Mouse (Mus musculus): ENCODE measurements around the gene Tbcd.

Gene Tbcd

DNA sequence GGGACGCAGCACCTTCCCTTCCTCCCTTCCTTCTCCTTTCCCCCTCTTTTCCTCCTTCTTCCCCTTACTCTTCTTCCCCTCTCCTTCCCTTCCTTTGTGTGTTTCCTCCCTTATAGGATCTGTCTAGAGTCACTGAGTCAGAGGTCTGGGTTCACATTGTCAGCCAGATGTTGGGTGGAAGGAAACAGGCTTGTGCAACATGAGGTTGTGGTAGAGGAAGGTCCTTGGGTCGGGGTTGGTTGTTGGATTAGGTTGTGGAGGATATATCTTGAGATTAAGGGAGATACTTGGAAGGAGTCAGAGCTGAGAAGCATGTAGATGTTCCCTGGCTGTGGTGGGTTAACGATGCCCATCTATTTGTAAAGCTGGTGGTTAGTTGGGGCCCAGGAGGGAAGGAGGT is 23.1 kb downstream of the Tbcd start:
- in situ Hi-C loops (cut with MboI; ENCODE audit: unreplicated experiment in 2 of 2): loop anchor here (5.0 to 10.0 kb wide), 5 partner anchors 180 to 332 kb away; no protein-coding TSS in a partner anchor

DNA sequence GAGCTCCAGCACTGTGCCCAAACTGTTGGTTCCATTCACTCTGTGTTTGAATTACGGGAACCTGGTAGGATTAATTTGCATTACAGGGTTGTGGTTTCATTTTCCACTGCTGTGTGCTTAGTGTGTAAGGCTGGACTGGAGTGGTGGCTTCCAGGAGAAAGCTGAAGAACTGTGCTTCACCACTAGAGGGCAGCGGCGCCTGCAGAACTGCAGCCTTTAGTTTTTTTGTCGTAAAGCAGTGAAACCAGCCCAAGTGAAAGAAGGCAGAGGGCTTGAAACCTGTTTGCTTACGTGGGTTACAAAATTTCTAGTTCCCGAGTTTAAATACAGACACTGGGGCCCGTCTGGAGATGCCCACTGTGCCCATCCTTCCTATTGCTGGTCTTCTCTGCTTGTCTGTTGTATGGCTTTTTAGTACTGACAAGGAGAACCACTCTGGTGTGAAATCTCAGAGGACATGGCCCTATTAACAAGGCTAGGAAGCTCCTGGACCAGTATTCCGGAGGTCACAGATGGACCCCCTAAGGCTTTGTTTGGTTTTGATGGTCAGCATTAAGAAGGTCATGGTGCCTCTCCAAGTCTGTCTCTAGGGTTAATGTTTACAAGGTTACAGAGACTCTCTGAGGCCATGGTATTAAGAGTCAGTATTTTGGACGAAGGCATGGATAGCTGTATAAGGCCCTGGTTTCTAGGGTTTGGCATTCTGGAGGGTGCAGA is 24.1 kb downstream of the Tbcd start:
- in situ Hi-C loops (cut with MboI; ENCODE audit: unreplicated experiment in 2 of 2): loop anchor here (5.0 to 10.0 kb wide), 3 partner anchors 179 to 271 kb away; no protein-coding TSS in a partner anchor

DNA sequence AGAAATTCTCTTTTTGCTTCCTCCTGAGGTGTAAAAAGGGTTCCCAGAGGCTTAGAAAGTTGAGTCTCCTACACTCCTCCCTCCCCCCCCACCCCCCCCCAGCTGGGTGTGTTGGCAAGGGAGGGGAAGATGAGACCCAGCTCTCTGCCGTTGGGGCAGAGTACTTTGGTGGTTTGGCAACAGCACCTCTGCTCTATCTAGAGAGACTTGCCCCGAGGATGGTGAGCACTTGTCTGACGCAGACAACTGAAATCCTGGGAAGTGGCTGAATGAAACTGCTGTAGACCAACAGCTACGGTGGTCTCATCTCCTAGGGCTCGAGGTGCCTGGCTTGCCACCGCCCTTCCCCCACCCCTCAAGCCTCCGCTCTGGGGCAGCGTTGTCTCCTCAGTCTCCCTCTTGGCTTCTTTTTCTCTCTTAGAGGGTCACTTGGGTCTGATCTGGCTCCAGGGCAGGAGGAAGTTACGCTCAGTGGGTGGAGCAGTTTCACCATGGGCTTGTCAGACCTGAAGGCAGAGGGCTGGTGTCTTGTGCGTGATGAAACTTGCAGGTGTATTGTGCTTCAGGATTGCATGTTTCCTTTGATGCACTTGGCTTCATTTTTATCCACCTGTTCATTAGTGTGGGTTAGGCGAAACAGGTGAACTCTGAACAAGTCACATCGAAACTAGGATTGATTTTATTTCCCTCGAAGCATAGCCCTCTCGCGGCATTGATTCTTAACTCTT is 27.9 kb downstream of the Tbcd start:
- in situ Hi-C loops (cut with MboI; ENCODE audit: unreplicated experiment in 2 of 2): loop anchor here (5.0 to 10.0 kb wide), 3 partner anchors 175 to 268 kb away; no protein-coding TSS in a partner anchor

DNA sequence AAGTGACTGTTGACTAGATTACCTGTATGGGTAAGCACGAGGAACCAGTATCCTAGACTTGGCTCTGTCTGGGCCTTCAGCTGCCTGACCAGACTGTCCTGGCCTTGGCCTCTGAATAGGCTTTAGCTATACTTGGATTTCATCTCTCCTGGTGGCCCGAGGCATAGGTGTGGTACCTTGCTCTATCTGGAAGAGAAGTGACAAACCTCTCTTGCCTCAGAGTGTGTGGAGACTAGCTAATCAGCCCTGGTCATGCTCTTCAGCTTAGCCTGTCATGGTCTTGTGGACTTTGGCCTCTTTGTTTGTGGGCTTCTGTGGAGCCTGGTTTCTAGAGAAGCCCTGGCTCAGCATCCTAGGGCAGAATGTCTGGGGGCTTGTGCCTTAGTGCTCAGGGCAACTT is 29.4 kb downstream of the Tbcd start:
- in situ Hi-C loops (cut with MboI; ENCODE audit: unreplicated experiment in 2 of 2): no loop called here

DNA sequence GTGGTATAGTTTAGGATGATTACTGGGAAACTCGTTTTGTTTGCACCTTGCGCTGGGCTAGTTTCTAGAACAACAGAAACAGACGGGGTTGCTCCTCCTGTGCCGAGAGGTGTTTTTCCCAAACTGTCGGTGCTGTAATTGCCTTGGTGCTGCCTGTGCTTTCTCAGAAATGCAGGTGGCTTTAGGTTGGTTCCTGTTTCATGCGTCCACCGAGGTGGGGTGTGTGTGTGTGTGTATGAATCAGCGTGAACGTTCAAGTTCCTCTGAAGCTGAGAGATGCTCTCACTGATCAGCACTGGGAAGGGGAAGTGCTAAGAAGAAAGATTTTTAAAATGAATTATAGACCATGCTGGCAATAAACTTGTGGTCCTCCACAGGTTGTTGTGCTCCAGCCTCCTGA is 34.1 kb downstream of the Tbcd start:
- in situ Hi-C loops (cut with MboI; ENCODE audit: unreplicated experiment in 2 of 2): no loop called here

DNA sequence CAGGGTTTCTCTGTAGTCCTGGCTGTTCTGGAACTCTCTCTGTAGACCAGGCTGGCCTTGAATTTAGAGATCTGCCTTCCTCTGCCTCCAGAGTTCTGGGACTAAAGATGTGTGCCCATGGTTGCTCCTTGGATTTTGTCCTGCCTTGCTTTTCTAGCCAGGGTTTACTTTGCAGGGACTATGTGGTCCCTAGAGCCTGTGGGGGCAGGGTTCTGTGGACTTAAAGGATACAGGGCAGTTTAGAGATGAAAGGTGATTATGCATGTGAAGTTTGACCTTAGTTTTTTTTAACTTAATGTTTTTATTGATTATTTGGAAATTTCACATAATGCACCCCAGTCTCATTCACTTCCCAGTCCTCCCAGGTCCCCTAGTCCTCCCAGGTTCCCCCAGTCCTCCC is 38.9 kb downstream of the Tbcd start:
- in situ Hi-C loops (cut with MboI; ENCODE audit: unreplicated experiment in 2 of 2): no loop called here

DNA sequence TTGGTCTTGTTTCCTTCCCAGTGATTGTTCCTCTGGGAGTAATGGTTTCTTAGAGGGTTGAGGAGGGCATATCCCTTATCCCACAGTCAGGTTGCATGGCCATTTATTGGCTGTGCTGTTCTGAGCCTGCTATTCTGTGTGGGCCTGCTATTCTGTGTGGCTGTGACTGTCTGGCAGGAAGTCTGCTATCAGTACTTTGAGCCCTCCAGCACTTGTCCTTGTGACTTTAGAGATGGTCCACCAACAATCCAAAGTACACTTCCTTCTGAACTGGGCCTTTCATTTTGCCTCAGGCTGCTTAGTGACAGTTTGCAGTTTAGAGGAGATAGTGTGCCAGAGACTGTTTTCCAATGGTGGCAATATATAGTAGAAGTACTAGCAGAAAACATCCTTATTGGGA is 48.8 kb downstream of the Tbcd start:
- in situ Hi-C loops (cut with MboI; ENCODE audit: unreplicated experiment in 2 of 2): no loop called here

DNA sequence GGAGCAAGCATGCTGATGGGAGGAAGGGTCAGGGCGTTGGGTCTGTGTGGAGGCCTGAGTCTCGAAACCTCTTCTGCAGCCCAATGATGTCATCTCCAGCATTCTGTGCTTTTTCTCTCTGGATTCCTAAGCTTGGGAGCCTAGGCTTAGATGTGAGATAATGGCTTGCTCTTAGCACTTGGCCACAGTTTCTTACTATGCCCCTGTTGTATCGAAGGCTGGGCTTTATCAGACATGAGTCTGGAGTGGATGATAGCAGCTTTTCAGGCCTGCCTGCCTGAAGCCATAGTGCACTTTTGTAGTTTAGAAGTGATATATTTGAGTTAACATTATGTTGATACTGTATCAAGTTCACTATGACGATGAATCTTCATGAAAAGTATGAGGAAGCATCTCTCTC is 49.8 kb downstream of the Tbcd start:
- in situ Hi-C loops (cut with MboI; ENCODE audit: unreplicated experiment in 2 of 2): no loop called here

DNA sequence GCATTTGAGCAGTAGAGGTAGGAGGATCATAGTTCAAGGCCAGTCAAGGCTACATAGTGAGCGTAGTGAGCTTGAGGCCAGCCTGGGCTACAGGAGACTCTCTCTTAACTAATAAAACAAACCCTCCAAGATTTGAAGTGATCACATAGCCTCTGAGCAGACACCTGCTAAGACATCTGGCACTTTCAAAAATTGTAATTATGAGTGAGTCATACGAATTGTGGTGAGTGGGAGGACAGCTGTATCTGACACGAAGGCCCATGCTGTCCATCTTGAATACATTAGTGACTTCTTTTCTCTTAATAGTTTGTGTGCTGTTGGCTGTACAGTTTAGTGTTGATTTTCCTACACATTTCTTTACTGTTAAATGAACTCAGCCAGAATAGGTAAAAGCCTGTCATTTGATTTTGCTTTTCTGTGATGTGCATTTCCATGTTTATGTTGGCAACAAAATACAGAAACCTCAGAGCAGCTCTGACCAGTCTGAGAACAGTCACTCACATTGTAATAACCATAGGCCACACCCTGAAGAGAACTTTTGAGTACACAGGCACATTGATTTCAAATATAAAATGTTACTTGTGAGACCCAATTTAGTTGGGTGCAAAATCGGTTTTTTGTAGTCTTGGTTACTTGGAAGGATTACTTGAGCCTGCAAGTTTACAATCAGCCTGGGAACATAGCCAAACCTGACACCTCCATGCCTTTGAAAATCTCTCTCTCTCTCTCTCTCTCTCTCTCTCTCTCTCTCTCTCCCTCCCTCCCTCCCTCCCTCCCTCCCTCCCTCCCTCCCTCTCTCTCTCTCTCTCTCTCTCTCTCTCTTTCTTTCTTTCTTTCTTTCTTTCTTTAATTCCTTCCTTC is 50.5 kb downstream of the Tbcd start:
- in situ Hi-C loops (cut with MboI; ENCODE audit: unreplicated experiment in 2 of 2): no loop called here

DNA sequence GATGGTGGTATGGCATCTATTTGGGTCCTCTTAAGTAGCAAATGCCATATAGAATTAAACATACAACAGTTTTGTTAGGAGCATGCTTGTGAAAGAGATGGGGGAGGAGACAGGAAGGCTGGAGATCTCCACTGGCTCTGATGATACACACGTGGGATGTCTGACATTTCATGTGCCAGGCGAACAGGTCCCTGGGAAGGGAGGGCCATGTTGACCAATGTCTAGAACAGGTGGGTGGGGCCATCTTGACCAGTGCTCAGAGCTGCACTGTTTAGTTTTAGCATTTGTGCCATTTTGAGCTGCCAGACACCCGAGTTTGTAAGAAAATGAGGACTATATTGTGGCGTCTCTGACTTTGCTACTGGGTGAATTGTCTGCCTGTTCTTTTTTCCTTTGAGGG is 56.7 kb downstream of the Tbcd start:
- in situ Hi-C loops (cut with MboI; ENCODE audit: unreplicated experiment in 2 of 2): no loop called here

DNA sequence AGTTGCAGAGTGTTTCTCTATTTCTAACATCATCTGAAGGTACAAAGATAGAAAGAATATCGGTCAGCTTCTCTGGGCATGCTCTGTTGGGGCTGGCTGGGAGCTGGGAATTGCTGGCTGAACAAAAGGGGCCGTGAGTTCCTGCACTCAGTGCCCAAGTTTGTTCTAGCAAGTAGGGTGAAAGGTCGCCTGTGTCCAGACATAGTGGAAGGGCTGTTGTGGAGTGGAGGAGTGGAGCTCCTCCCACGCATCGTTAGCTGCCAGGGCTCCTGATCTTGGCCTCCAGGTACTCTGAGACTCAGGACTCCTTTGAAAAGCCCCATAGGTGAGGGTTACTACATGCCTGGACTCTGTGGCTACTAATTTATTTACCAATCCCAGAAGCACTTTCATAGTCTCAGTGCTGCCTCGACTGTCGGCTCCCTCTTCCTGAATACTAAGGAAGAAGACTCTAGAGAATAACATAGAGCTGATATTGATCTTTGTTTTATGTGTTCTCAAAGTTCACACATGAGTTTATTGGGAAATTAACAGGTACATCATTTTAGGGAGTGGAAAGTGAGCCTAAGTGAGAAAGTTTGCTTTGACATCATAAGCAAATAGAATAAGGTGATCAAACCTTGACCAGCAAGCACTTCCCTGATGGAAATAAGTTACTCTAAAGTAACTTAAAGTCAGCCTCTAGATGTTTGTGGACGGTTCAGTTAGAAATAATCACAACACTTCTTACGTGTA is 58.9 kb downstream of the Tbcd start:
- in situ Hi-C loops (cut with MboI; ENCODE audit: unreplicated experiment in 2 of 2): no loop called here

DNA sequence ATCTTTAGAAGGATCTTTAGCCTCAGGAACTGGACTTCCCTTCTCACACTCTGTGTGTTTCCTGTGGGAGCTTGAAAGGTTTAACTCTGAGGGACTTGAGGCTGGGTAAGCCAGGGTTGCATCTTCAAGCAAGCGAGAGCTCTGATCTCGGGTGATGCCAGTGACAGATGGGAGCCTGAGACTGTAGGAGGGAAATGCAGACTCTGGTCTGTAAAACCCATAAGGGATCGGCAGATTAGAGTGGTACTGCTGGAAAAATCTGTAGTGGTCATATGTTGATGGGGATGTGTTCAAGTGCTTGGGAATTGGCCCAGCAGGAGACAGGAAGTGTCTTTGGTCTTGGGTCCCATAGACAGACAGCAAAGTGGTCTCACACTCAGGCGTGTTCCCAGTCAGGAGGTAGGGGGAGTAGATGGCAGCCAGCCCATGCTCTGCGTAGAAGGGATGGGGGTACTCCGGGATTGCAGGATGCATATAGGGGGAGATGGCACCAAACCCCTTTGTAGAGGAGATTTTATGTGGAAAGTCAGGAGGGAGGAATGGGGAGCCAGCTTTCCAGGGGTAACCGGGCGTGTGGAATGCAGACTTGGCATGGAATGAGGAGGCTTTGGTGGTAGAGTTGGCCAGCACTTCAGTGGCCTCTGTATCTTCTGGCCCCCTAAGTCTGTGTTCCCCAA is 61.3 kb downstream of the Tbcd start:
- in situ Hi-C loops (cut with MboI; ENCODE audit: unreplicated experiment in 2 of 2): no loop called here

DNA sequence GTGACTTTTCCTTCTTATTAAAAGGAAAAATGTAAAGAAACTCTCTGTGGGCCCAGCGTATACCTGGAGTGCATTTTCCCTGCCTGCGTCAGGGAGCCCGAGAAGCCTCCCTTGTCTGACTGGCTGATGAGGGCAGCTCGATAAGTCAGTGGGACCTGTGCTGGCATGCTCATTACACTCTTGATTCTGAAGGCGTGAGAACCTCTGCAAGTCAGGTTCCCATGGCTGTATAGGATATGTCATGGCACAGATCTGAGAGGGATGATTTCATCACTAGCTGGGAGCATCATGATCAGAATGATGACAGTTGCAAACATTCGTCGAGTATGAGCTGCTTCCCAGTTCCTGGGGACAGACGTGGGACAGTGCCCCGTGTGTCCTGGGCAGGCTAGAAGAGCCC is 64.2 kb downstream of the Tbcd start:
- in situ Hi-C loops (cut with MboI; ENCODE audit: unreplicated experiment in 2 of 2): no loop called here

DNA sequence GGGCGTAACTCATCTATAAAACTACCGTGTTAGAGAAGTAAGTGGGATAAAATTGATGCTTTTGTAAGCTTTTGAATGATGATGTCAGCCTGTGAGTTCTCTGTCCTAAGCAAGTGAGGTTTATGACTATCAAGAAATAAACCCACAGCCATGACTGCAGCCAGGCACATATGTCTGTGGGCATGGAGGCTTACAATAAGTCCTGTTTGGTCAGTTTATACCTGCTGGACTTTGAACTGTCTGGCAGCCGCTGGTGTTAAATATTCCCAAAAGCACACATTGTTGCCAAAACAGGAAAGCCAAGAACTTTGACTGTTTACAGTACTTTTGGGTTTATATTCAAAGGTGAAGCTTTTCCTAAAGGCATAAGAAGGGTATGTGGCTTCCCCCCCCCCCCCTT is 65.2 kb downstream of the Tbcd start:
- in situ Hi-C loops (cut with MboI; ENCODE audit: unreplicated experiment in 2 of 2): no loop called here

DNA sequence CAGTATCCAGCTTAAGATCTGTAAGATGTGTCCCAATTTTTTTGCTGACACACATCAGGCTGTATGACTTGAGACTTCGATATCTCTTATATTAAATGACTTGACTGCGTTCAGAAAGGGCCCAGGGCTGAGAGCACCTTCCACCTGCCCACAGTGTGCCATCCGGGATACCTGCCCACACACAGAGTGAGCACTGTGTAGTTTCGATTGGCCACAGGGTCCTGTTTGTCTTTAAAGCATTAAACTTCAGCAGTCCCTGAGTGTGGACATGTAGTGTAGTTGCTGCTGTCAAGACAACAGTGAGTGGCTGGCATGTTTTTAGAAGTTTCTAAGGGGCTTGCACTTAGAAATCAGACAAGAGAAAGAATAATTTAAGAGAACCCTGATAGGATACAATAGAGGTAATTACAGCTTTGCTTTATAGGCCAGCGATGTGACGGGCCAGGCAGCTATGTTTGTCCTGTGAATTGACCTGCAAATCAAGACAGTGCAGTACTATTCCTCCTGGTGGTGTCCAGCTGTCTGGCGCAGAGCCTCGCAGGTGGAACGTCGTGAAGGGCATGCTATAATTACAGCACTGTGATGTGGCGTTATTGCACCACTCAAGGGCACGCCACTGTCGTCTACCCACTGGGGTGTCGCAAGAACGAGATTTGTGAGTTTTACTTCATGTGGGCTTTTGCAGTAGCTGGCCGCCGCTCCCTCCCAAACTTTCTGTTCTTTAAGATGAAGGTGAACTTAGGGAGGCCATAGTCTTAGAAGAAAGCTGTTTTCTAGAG is 66.1 kb downstream of the Tbcd start:
- in situ Hi-C loops (cut with MboI; ENCODE audit: unreplicated experiment in 2 of 2): no loop called here

DNA sequence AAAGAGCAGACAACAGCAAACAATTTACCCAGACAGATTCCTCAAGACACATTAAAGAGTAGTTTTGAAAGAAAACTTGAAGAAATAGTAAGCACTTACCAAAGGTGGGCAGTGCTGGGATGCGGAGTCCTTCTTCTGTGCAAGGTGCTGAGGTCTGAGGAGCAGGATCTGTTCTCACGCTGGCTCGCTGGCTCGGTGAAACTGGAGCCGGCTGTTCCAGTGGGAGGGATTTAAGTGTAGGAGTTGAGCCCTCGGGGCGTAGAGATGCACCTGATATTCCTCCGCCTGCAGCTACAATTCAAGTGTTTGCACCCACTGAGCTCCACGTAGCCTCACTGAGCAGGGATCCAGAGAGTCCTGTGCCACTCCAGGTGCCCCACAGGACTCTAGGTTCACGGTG is 67.4 kb downstream of the Tbcd start, which contains the start of gene Zfp750:
TSS of gene Zfp750 (minus strand) at position 203 of the 400 bp plus-strand sequence.
- in situ Hi-C loops (cut with MboI; ENCODE audit: unreplicated experiment in 2 of 2): no loop called here

DNA sequence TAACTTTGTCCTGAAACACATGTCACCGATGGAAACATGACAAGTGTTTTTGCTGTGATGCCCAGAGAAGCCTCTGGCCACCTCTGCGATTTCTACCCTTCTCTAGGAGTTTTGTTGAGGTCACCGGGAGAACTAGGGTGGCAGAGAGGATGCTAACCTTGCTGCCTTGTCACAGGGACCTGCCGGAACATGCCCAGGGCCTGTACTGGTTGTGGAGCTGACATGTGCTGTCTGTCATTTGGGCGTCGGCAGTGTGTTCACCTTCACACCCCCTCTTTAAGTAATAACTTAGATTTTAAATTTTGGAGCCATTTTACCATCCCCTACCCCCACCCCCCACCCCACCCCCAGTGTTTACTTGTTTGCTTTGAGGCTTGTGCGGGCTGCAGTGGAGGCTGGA is 68.0 kb downstream of the Tbcd start:
- in situ Hi-C loops (cut with MboI; ENCODE audit: unreplicated experiment in 2 of 2): no loop called here

DNA sequence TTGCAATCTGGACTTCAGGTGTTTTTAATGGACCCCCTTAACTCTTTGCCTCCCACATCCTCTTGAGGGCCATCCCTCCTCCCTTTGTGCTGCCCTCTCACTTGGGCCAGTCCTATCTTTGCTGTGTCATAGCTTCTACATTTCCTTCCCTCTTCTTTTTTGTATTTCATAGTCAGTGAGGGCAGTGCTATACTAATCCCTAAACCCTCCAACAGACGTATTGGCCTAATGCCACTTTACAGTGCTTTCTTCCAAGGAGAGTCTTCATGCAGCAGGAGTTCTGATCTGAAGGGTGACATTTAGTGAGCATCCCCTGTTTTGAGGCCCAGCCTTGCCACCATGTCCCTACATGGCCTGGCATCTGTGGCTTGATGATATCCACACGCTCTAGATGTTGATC is 69.0 kb downstream of the Tbcd start:
- in situ Hi-C loops (cut with MboI; ENCODE audit: unreplicated experiment in 2 of 2): no loop called here

DNA sequence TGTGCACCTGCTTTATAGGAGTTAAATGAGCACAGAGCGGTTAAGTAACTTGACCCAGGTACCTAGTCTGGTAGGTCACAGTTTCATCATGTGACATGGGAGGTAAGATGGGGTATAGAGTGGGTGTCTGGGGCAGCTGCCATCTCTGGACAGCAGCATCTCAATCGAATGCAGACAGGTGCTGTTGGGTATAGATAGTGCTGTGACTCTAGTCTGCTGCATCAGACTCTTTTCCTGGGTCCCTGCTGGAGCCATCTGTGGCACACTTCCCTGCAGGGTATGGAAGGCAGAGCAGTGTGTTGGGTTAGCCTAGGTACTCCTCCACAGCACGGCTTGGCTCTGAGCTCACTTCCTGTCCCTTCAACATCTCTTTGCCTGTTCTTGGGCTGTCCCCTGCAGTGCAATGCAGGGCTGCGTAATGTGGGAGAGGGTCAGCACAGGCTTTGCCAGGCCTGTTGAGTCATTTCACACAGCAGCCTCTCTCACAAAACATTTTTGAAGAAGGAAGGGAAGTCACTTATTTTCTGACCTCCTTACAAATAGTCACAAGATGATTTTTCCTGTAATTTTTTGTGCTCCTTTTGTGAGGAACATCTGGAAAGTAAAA is 70.5 kb downstream of the Tbcd start:
- in situ Hi-C loops (cut with MboI; ENCODE audit: unreplicated experiment in 2 of 2): no loop called here
